Mouse (Mus musculus) bone marrow, adult 2 months (tissue): Measurements from ENCODE around the gene Banp. TPM values are rescaled to one million over a fixed set of nuclear protein-coding genes. Genes with fewer than 3 reads are reported as not detected.

Experiments used
- H3K27ac ChIP-seq: fragments of 200-500 bp; 2 replicates; pipeline ENCODE4 v1.5.1; 2012; ENCODE audit warnings: low read depth, mild to moderate bottlenecking, control low read depth, inconsistent platforms, low read length; ENCODE audit not compliant: control insufficient read depth, poor library complexity, insufficient read depth
- H3K4me1 ChIP-seq: fragments of 200-500 bp; 2 replicates; pipeline ENCODE4 v1.6.1; 2011; ENCODE audit warnings: low read length; ENCODE audit not compliant: control insufficient read depth, insufficient read depth
- H3K4me3 ChIP-seq: fragments of 200-500 bp; replicated peaks from 2 replicates; pipeline ENCODE3; 2011; ENCODE audit warnings: mild to moderate bottlenecking, low read depth, low read length, control low read depth; ENCODE audit not compliant: control insufficient read depth
- CTCF ChIP-seq: fragments of 200-500 bp; IDR thresholded peaks from 2 replicates; pipeline ENCODE4 v1.5.1; 2011; ENCODE audit warnings: low read length, control low read depth; ENCODE audit not compliant: control insufficient read depth, insufficient read depth
- POLR2A ChIP-seq: fragments of 200-500 bp; IDR thresholded peaks from 2 replicates; pipeline ENCODE4 v1.6.1; 2011; ENCODE audit warnings: low read depth, mild to moderate bottlenecking, control low read depth, low read length, borderline replicate concordance; ENCODE audit not compliant: control insufficient read depth
- WGBS: fragments of 180-500 bp; shearing (Covaris S2); methylation state at CpG from one replicate; pipeline ENCODE4 v1.1.7; 2018; 5-methylcytosine and 5-hydroxymethylcytosine counted together
- polyA plus RNA-seq: library from polyadenylated mRNA; stranded (reverse); fragments of >200 nt; gene quantifications from 2 replicates; pipeline ENCODE4 v1.2.4, GENCODE M21; 2011; ENCODE audit warnings: low replicate concordance; ENCODE audit not compliant: missing spikeins, insufficient read depth, insufficient read length

The Banp gene
- polyA plus RNA-seq, 1 experiment, result 30.1 TPM

GRCm38 (mm10) chr8:121955825-121956500, 6.4 kb downstream of the Banp start:
- H3K4me1 ChIP-seq, result peaks cover 7% of the 10 kb centered on the region; the same call in 1 of the 2 replicates
- no peak overlapping the region for H3K4me3 ChIP-seq
- no peak for TF ChIP-seq CTCF
- no peak for TF ChIP-seq POLR2A
- H3K27ac ChIP-seq, result no peak overlapping the region
- WGBS, result 22% methylated on average over 1 of the region's 1 CpGs

GRCm38 (mm10) chr8:121958395-121958794, 8.8 kb downstream of the Banp start:
- H3K27ac ChIP-seq, result no peak overlapping the region
- TF ChIP-seq POLR2A (no peak), CTCF (no peak)
- no peak overlapping the region for H3K4me3 ChIP-seq
- WGBS, result 90% methylated on average over 1 of the region's 1 CpGs
- H3K4me1 ChIP-seq, result peaks cover 3% of the 10 kb centered on the region; the same call in 1 of the 2 replicates

- 46% methylated on average over 3 of the region's 3 CpGs for WGBS
Observed at GRCm38 (mm10) chr8:121962892-121963291, 13.3 kb downstream of the Banp start.

GRCm38 (mm10) chr8:121964716-121965512, 15.4 kb downstream of the Banp start:
- 80% methylated on average over 8 of the region's 8 CpGs for WGBS
- H3K4me3 ChIP-seq, result no peak overlapping the region
- H3K4me1 ChIP-seq, result no peaks in the 10 kb centered on the region
- H3K27ac ChIP-seq, result no peak overlapping the region
- TF ChIP-seq CTCF, result no peak
- no peak for TF ChIP-seq POLR2A

More at GRCm38 (mm10) chr8:121962892-121963291, 13.3 kb downstream of the Banp start:
- Histone ChIP-seq H3K27ac (no peak overlapping the region), H3K4me3 (no peak overlapping the region), H3K4me1 (no peaks in the 10 kb centered on the region)
- TF ChIP-seq POLR2A (no peak), CTCF (no peak)

- WGBS, result 86% methylated on average over 5 of the region's 5 CpGs
- no peaks in the 10 kb centered on the region; the same call in 1 of the 2 replicates for H3K4me1 ChIP-seq
- no peak overlapping the region for H3K27ac ChIP-seq
- no peak overlapping the region for H3K4me3 ChIP-seq
- TF ChIP-seq CTCF (no peak), POLR2A (no peak)
Observed at GRCm38 (mm10) chr8:121966110-121966509, 16.6 kb downstream of the Banp start.

GRCm38 (mm10) chr8:121966714-121967448, 17.3 kb downstream of the Banp start:
- 82% methylated on average over 7 of the region's 7 CpGs for WGBS
- no peak for TF ChIP-seq POLR2A
- no peak for TF ChIP-seq CTCF
- Histone ChIP-seq H3K27ac (no peak overlapping the region), H3K4me3 (no peak overlapping the region), H3K4me1 (no peaks in the 10 kb centered on the region; the same call in 1 of the 2 replicates)

GRCm38 (mm10) chr8:121967977-121968376, 18.4 kb downstream of the Banp start:
- TF ChIP-seq POLR2A (no peak), CTCF (no peak)
- H3K4me3 ChIP-seq, result no peak overlapping the region
- H3K4me1 ChIP-seq, result no peaks in the 10 kb centered on the region; the same call in 1 of the 2 replicates
- H3K27ac ChIP-seq, result no peak overlapping the region
- 90% methylated on average over 4 of the region's 4 CpGs for WGBS

- WGBS, result 58% methylated on average over 4 of the region's 4 CpGs
- H3K4me1 ChIP-seq, result no peaks in the 10 kb centered on the region; the same call in 1 of the 2 replicates
Observed at GRCm38 (mm10) chr8:121968542-121968941, 19.0 kb downstream of the Banp start.

More at GRCm38 (mm10) chr8:121968542-121968941, 19.0 kb downstream of the Banp start:
- no peak for TF ChIP-seq CTCF
- TF ChIP-seq POLR2A, result no peak
- no peak overlapping the region for H3K4me3 ChIP-seq
- H3K27ac ChIP-seq, result no peak overlapping the region
